Mouse (Mus musculus): ENCODE measurements around the gene Bcl2l14. TPM values are rescaled to one million over a fixed set of nuclear protein-coding genes. Genes with fewer than 3 reads are reported as not detected.

Bcl2l14 gene
- polyA plus RNA-seq, 1 experiment from 2014 or later = 0.12 TPM

DNA sequence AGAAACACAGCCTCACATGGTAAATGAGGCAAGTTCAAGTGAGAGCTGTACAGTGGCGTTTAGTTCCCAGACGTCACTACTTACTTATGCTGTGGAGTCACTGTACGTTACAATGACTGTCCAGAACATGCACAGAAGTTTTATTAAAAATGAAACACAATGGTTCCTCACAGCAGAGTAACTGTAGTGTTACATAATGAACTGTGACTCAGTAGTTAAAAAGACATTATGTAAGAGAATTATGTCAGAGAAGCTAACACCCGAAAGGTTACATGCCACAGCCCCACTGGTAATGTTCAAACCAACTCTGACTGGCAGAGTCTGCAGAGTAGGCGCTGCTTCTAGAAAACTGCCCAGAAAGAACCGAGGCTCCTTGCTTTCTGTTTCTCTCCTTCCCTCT, 65.1 kb downstream of the Bcl2l14 start:
- no peaks in the 10 kb centered on the region for H3K4me1 ChIP-seq
- H3K9me3 ChIP-seq = no peaks in the 10 kb centered on the region
- H3K27me3 ChIP-seq (replicated peaks) = no peaks in the 10 kb centered on the region
- H3K27ac ChIP-seq = no peak overlapping the region
- 92% methylated on average over 6 of the region's 6 CpGs for WGBS
- H3K9ac ChIP-seq = no peak overlapping the region
- H3K36me3 ChIP-seq (replicated peaks) = peaks cover 15% of the 10 kb centered on the region
- H3K4me3 ChIP-seq = no peak overlapping the region
- no peak overlapping the region for H3K4me2 ChIP-seq
- no peak for ATAC-seq (replicated peaks)

- Histone ChIP-seq H3K36me3 (replicated peaks) (peaks cover 9% of the 10 kb centered on the region; the same call in 1 of the 2 replicates), H3K4me1 (no peaks in the 10 kb centered on the region), H3K9ac (no peak overlapping the region), H3K27me3 (replicated peaks) (no peaks in the 10 kb centered on the region), H3K4me2 (no peak overlapping the region), H3K9me3 (no peaks in the 10 kb centered on the region), H3K4me3 (no peak overlapping the region), H3K27ac (no peak overlapping the region)
- 93% methylated on average over 10 of the region's 10 CpGs for WGBS
- no peak for ATAC-seq (replicated peaks)
Observed at GRCm38 (mm10) chr6:134466671-134467229, 70.6 kb downstream of the Bcl2l14 start.

- 89% methylated on average over 2 of the region's 2 CpGs for WGBS
- H3K36me3 ChIP-seq (replicated peaks) = peaks cover 4% of the 10 kb centered on the region; the same call in 1 of the 2 replicates
- H3K27ac ChIP-seq = no peak overlapping the region
- no peak overlapping the region for H3K4me3 ChIP-seq
- no peaks in the 10 kb centered on the region for H3K9me3 ChIP-seq
- H3K4me1 ChIP-seq = no peaks in the 10 kb centered on the region
- no peak overlapping the region for H3K9ac ChIP-seq
- no peaks in the 10 kb centered on the region for H3K27me3 ChIP-seq (replicated peaks)
- no peak overlapping the region for H3K4me2 ChIP-seq
- ATAC-seq (replicated peaks) = no peak
Observed at GRCm38 (mm10) chr6:134469297-134469696, 73.2 kb downstream of the Bcl2l14 start.

GRCm38 (mm10) chr6:134470857-134471256, 74.7 kb downstream of the Bcl2l14 start:
- H3K9ac ChIP-seq = no peak overlapping the region
- H3K4me2 ChIP-seq = no peak overlapping the region
- no peak overlapping the region for H3K27ac ChIP-seq
- no peaks in the 10 kb centered on the region for H3K27me3 ChIP-seq (replicated peaks)
- H3K4me3 ChIP-seq = no peak overlapping the region
- no peak; the same call in 1 of the 2 replicates for ATAC-seq (replicated peaks)
- H3K4me1 ChIP-seq = no peaks in the 10 kb centered on the region
- 78% methylated on average over 14 of the region's 14 CpGs for WGBS
- H3K9me3 ChIP-seq = no peaks in the 10 kb centered on the region
- H3K36me3 ChIP-seq (replicated peaks) = peaks cover 4% of the 10 kb centered on the region; the same call in 1 of the 2 replicates

DNA sequence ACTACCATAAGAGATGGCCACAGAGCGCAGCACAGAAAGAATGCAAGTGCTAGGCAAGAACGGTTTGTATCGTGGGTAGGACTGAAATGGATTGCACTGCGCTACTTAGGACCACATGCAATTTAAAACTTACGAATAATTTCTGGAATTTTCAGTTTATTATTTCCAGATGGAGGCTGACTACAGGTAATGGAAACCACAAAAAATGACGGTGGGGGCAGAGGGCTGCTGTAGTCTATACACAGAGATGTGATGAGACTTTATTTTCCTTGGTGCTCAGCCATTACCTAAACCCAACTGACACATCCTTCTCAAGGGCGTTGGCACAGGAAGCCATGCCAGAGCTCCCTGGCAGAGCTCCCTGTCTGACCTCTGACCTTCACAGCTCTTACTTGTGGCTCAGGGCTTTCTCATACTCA, 77.0 kb downstream of the Bcl2l14 start:
- Histone ChIP-seq H3K9me3 (no peaks in the 10 kb centered on the region), H3K4me3 (no peak overlapping the region), H3K36me3 (replicated peaks) (peaks cover 4% of the 10 kb centered on the region; the same call in 1 of the 2 replicates), H3K4me1 (no peaks in the 10 kb centered on the region), H3K27ac (no peak overlapping the region), H3K9ac (no peak overlapping the region), H3K4me2 (no peak overlapping the region), H3K27me3 (replicated peaks) (no peaks in the 10 kb centered on the region)
- ATAC-seq (replicated peaks) = no peak
- 92% methylated on average over 7 of the region's 7 CpGs for WGBS

- Histone ChIP-seq H3K9me3 (no peaks in the 10 kb centered on the region), H3K36me3 (replicated peaks) (peaks cover 1% of the 10 kb centered on the region; the same call in 1 of the 2 replicates), H3K27ac (no peak overlapping the region), H3K9ac (no peak overlapping the region), H3K27me3 (replicated peaks) (no peaks in the 10 kb centered on the region), H3K4me2 (no peak overlapping the region), H3K4me1 (no peaks in the 10 kb centered on the region), H3K4me3 (no peak overlapping the region)
- WGBS = 96% methylated on average over 10 of the region's 10 CpGs
- no peak for ATAC-seq (replicated peaks)
Observed at GRCm38 (mm10) chr6:134479481-134479880, 83.4 kb downstream of the Bcl2l14 start.

DNA sequence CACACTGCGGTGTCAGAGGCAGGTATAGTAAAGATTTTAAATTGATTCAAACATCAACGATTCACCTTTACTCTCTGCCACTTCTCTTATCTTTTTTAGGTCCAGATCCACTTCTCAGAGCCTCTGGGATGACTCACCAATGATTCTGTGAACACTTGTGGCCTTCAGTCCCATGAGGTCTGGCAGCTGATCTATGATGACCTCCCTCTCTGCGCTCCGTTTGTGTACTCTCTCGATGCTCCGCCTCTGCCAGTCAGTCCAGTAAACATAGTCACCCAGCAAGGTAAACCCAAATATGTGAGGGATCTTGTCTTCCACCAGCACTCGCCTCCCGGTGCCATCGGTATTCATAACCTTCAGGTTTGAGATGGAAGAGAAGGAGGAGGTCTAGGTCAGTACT, 90.2 kb downstream of the Bcl2l14 start:
- Histone ChIP-seq H3K9ac (no peak overlapping the region), H3K27me3 (replicated peaks) (no peaks in the 10 kb centered on the region), H3K4me2 (no peak overlapping the region), H3K4me3 (no peak overlapping the region), H3K36me3 (replicated peaks) (peaks cover 12% of the 10 kb centered on the region), H3K4me1 (no peaks in the 10 kb centered on the region), H3K9me3 (no peaks in the 10 kb centered on the region), H3K27ac (no peak overlapping the region)
- ATAC-seq (replicated peaks) = no peak
- WGBS = 93% methylated on average over 9 of the region's 9 CpGs

Other genes starting within 250 kb of the Bcl2l14 start
- gene Lrp6, start 170.6 kb downstream of the Bcl2l14 start, polyA plus RNA-seq (2015; fragmentation: Nextera tagmentation; extraction: Ambion mirVana) = 18.8 and 19.5 TPM in 2 replicates
- gene Mansc1, start 236.2 kb downstream of the Bcl2l14 start, polyA plus RNA-seq (2015; fragmentation: Nextera tagmentation; extraction: Ambion mirVana) = 1.1 TPM in 2 replicates
- gene Borcs5, start 243.2 kb downstream of the Bcl2l14 start, polyA plus RNA-seq (2015; fragmentation: Nextera tagmentation; extraction: Ambion mirVana) = 48.6 and 49.7 TPM in 2 replicates